Mouse (Mus musculus): Measurements from ENCODE around the gene Tcirg1.
A peak's percentile ranks its signal among the peaks of the same experiment; 100 is the strongest.

Tcirg1 gene

DNA sequence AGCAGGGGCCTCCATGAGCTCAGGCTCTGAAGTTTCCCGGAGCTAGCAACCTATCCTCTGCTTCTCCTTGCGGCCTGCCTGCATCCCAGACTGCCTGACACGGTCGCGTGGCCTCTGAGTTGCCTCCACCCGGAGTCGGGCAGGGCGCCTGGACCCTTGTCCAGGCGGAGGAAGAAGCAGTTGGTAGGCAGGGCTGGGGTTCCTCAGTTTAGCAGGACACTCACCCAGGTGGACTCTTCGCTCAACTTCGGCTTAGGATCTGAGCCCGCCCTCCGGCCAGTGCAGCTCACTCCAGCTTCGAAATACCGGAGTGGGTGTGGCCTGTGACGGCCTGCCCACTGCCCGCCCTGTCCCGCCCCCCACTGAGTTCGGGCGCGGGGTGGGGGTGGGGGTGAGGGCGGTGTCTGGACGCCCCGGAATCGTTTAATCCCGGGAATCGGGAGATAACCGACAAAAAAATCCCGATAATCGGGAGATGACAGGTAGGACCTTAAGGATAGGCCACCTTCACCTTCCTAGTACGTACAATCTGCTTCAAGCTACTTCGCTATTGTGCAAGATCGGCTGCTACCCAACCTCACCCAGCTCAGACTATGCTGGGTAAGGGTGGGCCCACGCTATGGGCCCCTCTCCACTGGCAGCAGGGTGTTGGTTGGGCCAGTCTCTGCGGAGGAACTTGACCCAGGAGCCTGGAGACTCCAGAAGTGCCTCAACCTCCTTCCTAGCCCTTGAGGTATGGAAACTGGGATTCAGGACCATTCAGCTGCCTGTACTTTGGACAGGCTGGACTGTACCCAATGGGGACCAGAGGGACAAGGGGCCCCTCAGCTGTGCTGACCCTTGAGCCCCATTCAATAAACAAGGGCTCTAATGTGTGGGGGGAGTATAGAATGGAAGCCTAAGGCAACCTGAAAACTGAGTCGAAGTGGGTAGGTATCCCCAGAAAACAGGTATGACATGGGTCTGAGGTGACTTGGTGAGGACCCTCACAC is at the start of gene Tcirg1:
Gene Tcirg1, minus strand, starts transcription at position 339 of the 992 bp plus-strand sequence.
- DNase-seq = peak; percentile 66 to 69

DNA sequence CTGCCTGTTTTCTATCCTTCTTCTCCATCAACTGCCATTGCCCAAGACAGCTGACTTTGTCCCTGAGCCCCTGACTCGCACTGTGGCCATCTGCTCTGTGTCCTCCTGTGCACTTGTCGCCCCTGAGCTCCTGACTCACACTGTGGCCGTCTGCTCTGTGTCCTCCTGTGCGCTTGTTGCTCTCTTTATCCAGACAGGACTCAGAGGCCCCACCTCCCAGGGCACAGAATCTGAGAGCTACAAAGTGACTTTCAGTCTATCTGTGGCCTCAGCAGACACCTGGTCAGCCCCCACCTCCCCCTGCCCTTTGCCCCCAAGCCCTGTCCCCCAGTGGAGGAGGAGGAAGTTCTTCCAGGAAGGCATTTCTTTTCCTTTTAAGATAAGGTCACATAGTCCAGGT is 48.9 kb upstream of the Tcirg1 start:
- DNase-seq = no peak

GRCm38 (mm10) chr19:3955033-3955432 is 48.1 kb upstream of the Tcirg1 start:
- no peak for DNase-seq

DNA sequence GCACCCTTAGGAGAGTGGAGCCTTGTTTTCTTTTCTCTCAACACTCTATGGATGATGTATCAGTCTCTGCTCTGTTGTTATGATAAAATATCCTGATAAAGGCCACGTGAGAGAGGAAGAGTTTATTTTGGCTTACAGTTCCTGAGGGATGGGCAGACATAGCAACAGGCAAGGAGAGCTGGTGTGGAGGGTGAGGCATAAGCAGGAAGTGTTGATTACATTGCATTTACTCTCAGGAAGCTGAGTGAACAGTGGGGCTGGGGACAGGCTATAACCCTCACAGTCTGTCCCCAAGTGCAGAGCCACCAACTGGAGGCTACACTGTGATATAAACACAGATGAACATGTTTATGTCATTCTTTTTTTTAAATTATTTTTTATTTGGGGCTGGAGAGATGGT is 45.2 kb upstream of the Tcirg1 start:
- no peak for DNase-seq

GRCm38 (mm10) chr19:3951461-3951860 is 44.5 kb upstream of the Tcirg1 start:
- no peak for DNase-seq

GRCm38 (mm10) chr19:3950331-3950730 is 43.4 kb upstream of the Tcirg1 start:
- DNase-seq = no peak

DNA sequence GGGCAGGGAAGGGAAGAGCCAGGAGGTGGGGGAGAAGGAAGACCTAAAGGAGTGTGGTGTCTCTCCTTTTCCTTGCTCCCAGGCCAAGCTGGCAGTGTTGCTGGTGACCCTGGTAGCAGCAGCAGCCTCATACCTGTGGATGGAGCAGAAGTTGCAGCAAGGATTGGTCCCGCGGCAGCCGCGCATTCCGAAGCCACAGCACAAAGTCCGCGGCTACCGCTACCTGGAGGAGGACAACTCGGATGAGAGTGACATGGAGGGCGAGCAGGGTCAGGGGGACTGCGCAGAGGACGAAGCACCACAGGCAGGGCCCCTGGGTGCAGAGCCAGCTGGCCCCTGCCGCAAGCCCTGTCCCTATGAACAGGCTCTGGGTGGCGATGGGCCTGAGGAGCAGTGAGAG is 41.6 kb upstream of the Tcirg1 start:
- DNase-seq = no peak

- DNase-seq = no peak
Measured at GRCm38 (mm10) chr19:3947813-3948212, 40.9 kb upstream of the Tcirg1 start.

DNA sequence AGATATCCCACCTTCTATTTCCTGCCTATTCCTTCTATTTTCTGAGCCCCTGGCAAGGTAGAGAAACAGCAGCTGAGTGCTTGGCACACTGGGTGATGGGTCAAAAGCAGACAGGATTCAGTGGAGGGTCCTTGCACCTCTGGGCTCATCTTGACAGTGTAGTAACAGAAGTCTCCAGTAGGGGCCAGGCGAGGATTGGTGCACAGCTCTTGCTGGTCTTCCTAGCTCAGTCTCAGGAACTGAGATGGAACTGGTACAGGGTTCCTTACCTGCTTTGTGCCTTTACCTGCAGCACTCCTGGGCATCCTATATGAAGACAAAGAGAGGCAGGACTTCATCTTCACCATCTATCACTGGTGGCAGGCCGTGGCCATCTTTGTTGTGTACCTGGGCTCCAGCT is 39.8 kb upstream of the Tcirg1 start:
- DNase-seq = peak; percentile 76 to 80

- DNase-seq = peak; percentile 71 to 73
Measured at GRCm38 (mm10) chr19:3945872-3946564, 39.1 kb upstream of the Tcirg1 start.

GRCm38 (mm10) chr19:3942986-3943735 is 36.2 kb upstream of the Tcirg1 start:
- DNase-seq = peak; percentile 91 to 93

- DNase-seq = peak in 1 of 2 experiments; percentile 18
Measured at GRCm38 (mm10) chr19:3942315-3942714, 35.4 kb upstream of the Tcirg1 start.

- DNase-seq = peak; percentile 80 to 84
Measured at GRCm38 (mm10) chr19:3935896-3936850, 29.2 kb upstream of the Tcirg1 start.

GRCm38 (mm10) chr19:3935032-3935895 is 28.3 kb upstream of the Tcirg1 start, which contains the start of gene Unc93b1:
Unc93b1 (plus strand) TSS chr19:3935186.
- DNase-seq = peak; percentile 83 to 86

- peak; percentile 35 to 50 for DNase-seq
Measured at GRCm38 (mm10) chr19:3931716-3932115, 24.8 kb upstream of the Tcirg1 start.

GRCm38 (mm10) chr19:3930262-3931057 is 23.5 kb upstream of the Tcirg1 start:
- peak; percentile 44 to 47 for DNase-seq

GRCm38 (mm10) chr19:3929211-3929941 is 22.4 kb upstream of the Tcirg1 start, which contains the start of gene Aldh3b1:
Aldh3b1 (minus strand) TSS chr19:3929808.
- DNase-seq = peak in 1 of 2 experiments; percentile 21

GRCm38 (mm10) chr19:3928779-3929178 is 21.8 kb upstream of the Tcirg1 start:
- DNase-seq = no peak

GRCm38 (mm10) chr19:3927989-3928388 is 21.1 kb upstream of the Tcirg1 start:
- no peak for DNase-seq

All from B cell, adult 2 months (primary cell).